Mouse (Mus musculus): ENCODE results near the gene Dynll1. TPM values are rescaled to one million over a fixed set of nuclear protein-coding genes. Genes with fewer than 3 reads are reported as not detected.

The Dynll1 gene
- polyA plus RNA-seq, 1 experiment from 2014 or later: 1,320 TPM

- no peaks in the 10 kb centered on the region for H3K9me3 ChIP-seq (replicated peaks)
- H3K9ac ChIP-seq: peak overlapping the region; percentile 100
- WGBS: under 1% methylated on average over 52 of the region's 55 CpGs
- peaks cover 28% of the 10 kb centered on the region for H3K36me3 ChIP-seq
- H3K4me3 ChIP-seq: peak overlapping the region; percentile 100
- no peak for ATAC-seq (ENCODE audit: insufficient number of reproducible peaks, low FRiP score)
- peak overlapping the region; percentile 84 for H3K27ac ChIP-seq (ENCODE audit: poor library complexity, severe bottlenecking)
- H3K27me3 ChIP-seq (replicated peaks): no peaks in the 10 kb centered on the region
- H3K4me1 ChIP-seq (replicated peaks): peaks cover 40% of the 10 kb centered on the region
- peak overlapping the region; percentile 96 for H3K4me2 ChIP-seq
Observed at GRCm38 (mm10) chr5:115327610-115328548, 27.1 kb upstream of the Dynll1 start.

- Histone ChIP-seq H3K4me2 (peak within 1 kb of the TSS; percentile 96), H3K27me3 (replicated peaks) (no peaks in the 10 kb centered on the region), H3K9me3 (replicated peaks) (no peaks in the 10 kb centered on the region), H3K9ac (peak within 1 kb of the TSS; percentile 100), H3K4me3 (peak within 1 kb of the TSS; percentile 100), H3K4me1 (replicated peaks) (peaks cover 40% of the 10 kb centered on the region), H3K36me3 (peaks cover 20% of the 10 kb centered on the region), H3K27ac (ENCODE audit: poor library complexity, severe bottlenecking) (peak within 1 kb of the TSS; percentile 84)
- WGBS: under 1% methylated on average over 87 of the region's 97 CpGs
- peak; percentile 93 for ATAC-seq (ENCODE audit: insufficient number of reproducible peaks, low FRiP score)
Observed at GRCm38 (mm10) chr5:115326875-115327609, 26.2 kb upstream of the Dynll1 start, which contains the start of gene Srsf9. TSS of gene Srsf9 (plus strand) at chr5:115327177.

GRCm38 (mm10) chr5:115326256-115326831, 25.5 kb upstream of the Dynll1 start:
- H3K4me3 ChIP-seq: peak overlapping the region; percentile 100
- H3K27me3 ChIP-seq (replicated peaks): no peaks in the 10 kb centered on the region
- peaks cover 13% of the 10 kb centered on the region for H3K36me3 ChIP-seq
- H3K9me3 ChIP-seq (replicated peaks): no peaks in the 10 kb centered on the region
- ATAC-seq (ENCODE audit: insufficient number of reproducible peaks, low FRiP score): peak; percentile 65
- H3K27ac ChIP-seq (ENCODE audit: poor library complexity, severe bottlenecking): peak overlapping the region; percentile 84
- H3K4me1 ChIP-seq (replicated peaks): peaks cover 38% of the 10 kb centered on the region
- H3K4me2 ChIP-seq: peak overlapping the region; percentile 96
- WGBS: 14% methylated on average over 11 of the region's 11 CpGs
- peak overlapping the region; percentile 83 for H3K9ac ChIP-seq

GRCm38 (mm10) chr5:115319004-115319940, 18.5 kb upstream of the Dynll1 start:
- Histone ChIP-seq H3K9ac (peak overlapping the region; percentile 60), H3K27me3 (replicated peaks) (no peaks in the 10 kb centered on the region), H3K4me2 (peak overlapping the region; percentile 83), H3K36me3 (no peaks in the 10 kb centered on the region), H3K9me3 (replicated peaks) (no peaks in the 10 kb centered on the region), H3K4me1 (replicated peaks) (peaks cover 25% of the 10 kb centered on the region), H3K27ac (ENCODE audit: poor library complexity, severe bottlenecking) (peak overlapping the region; percentile 46), H3K4me3 (peak overlapping the region; percentile 41)
- peak; percentile 80; the same call in 1 of the 2 replicates for ATAC-seq (ENCODE audit: insufficient number of reproducible peaks, low FRiP score)
- under 1% methylated on average over 22 of the region's 22 CpGs for WGBS

- Histone ChIP-seq H3K9me3 (replicated peaks) (no peaks in the 10 kb centered on the region), H3K4me3 (peak overlapping the region; percentile 3; the same call in 1 of the 2 replicates), H3K4me2 (peak overlapping the region; percentile 50), H3K27me3 (replicated peaks) (no peaks in the 10 kb centered on the region), H3K27ac (ENCODE audit: poor library complexity, severe bottlenecking) (peak overlapping the region; percentile 73), H3K36me3 (no peaks in the 10 kb centered on the region), H3K9ac (0 out of 2 replicates have a peak overlapping the region, but pooled peaks have one; percentile 26), H3K4me1 (replicated peaks) (peaks cover 37% of the 10 kb centered on the region)
- 6% methylated on average over 10 of the region's 10 CpGs for WGBS
- ATAC-seq (ENCODE audit: insufficient number of reproducible peaks, low FRiP score): peak; percentile 20; the same call in 1 of the 2 replicates
Observed at GRCm38 (mm10) chr5:115317645-115318328, 17.0 kb upstream of the Dynll1 start.

- no peaks in the 10 kb centered on the region for H3K27me3 ChIP-seq (replicated peaks)
- 14% methylated on average over 14 of the region's 14 CpGs for WGBS
- peak overlapping the region; percentile 73 for H3K27ac ChIP-seq (ENCODE audit: poor library complexity, severe bottlenecking)
- peaks cover 44% of the 10 kb centered on the region for H3K4me1 ChIP-seq (replicated peaks)
- peak overlapping the region; percentile 52 for H3K9ac ChIP-seq
- ATAC-seq (ENCODE audit: insufficient number of reproducible peaks, low FRiP score): no peak
- H3K4me2 ChIP-seq: peak overlapping the region; percentile 50
- peak overlapping the region; percentile 3; the same call in 1 of the 2 replicates for H3K4me3 ChIP-seq
- H3K9me3 ChIP-seq (replicated peaks): no peaks in the 10 kb centered on the region
- H3K36me3 ChIP-seq: no peaks in the 10 kb centered on the region
Observed at GRCm38 (mm10) chr5:115316968-115317644, 16.3 kb upstream of the Dynll1 start.

GRCm38 (mm10) chr5:115313668-115313943, 12.8 kb upstream of the Dynll1 start:
- no peaks in the 10 kb centered on the region for H3K27me3 ChIP-seq (replicated peaks)
- WGBS: 39% methylated on average over 5 of the region's 5 CpGs
- H3K4me2 ChIP-seq: no peak overlapping the region
- no peak overlapping the region; the same call in 1 of the 2 replicates for H3K27ac ChIP-seq (ENCODE audit: poor library complexity, severe bottlenecking)
- no peak overlapping the region for H3K4me3 ChIP-seq
- H3K4me1 ChIP-seq (replicated peaks): peaks cover 41% of the 10 kb centered on the region
- no peak for ATAC-seq (ENCODE audit: insufficient number of reproducible peaks, low FRiP score)
- H3K9ac ChIP-seq: no peak overlapping the region
- H3K9me3 ChIP-seq (replicated peaks): no peaks in the 10 kb centered on the region
- no peaks in the 10 kb centered on the region for H3K36me3 ChIP-seq

- peak overlapping the region; percentile 10; the same call in 1 of the 2 replicates for H3K27ac ChIP-seq (ENCODE audit: poor library complexity, severe bottlenecking)
Observed at GRCm38 (mm10) chr5:115312816-115313667, 12.2 kb upstream of the Dynll1 start.

GRCm38 (mm10) chr5:115312354-115312753, 11.6 kb upstream of the Dynll1 start:
- WGBS: 60% methylated on average over 4 of the region's 4 CpGs
- ATAC-seq (ENCODE audit: insufficient number of reproducible peaks, low FRiP score): peak; percentile 56
- peak overlapping the region; percentile 10; the same call in 1 of the 2 replicates for H3K27ac ChIP-seq (ENCODE audit: poor library complexity, severe bottlenecking)

More at GRCm38 (mm10) chr5:115312816-115313667, 12.2 kb upstream of the Dynll1 start:
- Histone ChIP-seq H3K27me3 (replicated peaks) (no peaks in the 10 kb centered on the region), H3K4me1 (replicated peaks) (peaks cover 35% of the 10 kb centered on the region), H3K36me3 (no peaks in the 10 kb centered on the region), H3K9ac (no peak overlapping the region), H3K4me2 (no peak overlapping the region), H3K4me3 (no peak overlapping the region), H3K9me3 (replicated peaks) (no peaks in the 10 kb centered on the region)
- WGBS: 40% methylated on average over 10 of the region's 10 CpGs
- ATAC-seq (ENCODE audit: insufficient number of reproducible peaks, low FRiP score): peak; percentile 85

More at GRCm38 (mm10) chr5:115312354-115312753, 11.6 kb upstream of the Dynll1 start:
- Histone ChIP-seq H3K4me2 (no peak overlapping the region), H3K9me3 (replicated peaks) (no peaks in the 10 kb centered on the region), H3K4me3 (no peak overlapping the region), H3K9ac (no peak overlapping the region), H3K4me1 (replicated peaks) (peaks cover 28% of the 10 kb centered on the region), H3K27me3 (replicated peaks) (no peaks in the 10 kb centered on the region), H3K36me3 (no peaks in the 10 kb centered on the region)

All from heart, embryonic 12.5 days (tissue).